Mouse (Mus musculus) kidney, postnatal 25 days (tissue): ENCODE measurements around the gene Mrpl42.
A peak's percentile ranks its signal among the peaks of the same experiment; 100 is the strongest.

Experiments
- DNase-seq, 2 experiments: peaks; one replicate each; pipeline ENCODE4 v3.0.0; 2021; ENCODE audit warnings: mixed read lengths in 2 of 2

Gene Mrpl42

DNA sequence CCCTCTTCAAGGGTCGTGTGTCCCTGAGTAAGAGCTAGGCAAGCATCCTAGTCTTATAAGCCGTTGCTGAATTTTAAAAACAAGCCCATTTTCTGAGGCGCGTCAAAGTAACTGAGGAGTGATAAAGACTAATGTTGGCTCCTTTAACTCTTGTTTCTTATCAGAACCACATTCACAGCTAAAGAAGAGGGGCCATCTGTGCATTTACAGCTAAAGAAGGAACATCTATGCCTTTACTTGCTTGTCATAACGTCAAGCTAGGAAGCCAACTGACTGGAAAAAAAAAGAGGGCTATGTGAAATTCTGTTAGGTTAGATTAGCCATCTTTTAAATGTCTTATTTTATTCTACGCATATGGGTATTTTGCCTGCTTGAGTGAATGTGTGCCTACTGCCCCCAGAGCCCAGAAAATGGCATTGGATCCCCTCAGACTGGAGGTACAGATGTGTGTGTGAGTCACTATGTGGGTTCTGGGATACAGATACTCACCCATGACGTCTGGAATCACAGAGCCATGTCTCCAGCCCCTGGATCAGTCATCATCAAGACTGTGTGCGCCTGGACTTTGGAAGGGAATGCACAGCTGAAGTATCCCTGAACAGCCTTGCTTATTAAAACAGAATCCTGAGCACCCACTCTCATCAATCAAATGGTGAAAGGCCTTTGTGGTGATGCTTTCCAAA lies 44.2 kb downstream of the Mrpl42 start:
- DNase-seq: no peak

DNA sequence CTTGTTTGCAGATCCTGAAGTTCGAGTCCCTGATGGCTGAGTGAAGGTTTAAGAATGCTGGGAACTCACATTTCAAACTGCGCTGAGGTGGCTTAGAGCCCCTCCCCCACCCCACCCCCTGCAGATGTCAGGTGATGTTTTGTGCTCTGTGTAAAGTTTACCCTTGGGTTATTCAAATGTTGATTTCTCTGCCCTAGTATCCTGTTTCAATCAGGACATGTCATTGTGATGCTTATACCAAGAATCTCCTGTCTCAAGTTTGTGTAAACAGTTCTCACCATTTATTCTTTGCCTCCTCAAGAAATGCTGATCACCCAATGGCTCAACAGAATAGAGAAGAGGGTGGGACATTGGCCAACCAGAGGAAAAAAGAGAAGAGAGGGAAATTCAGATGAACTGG lies 45.6 kb downstream of the Mrpl42 start:
- no peak for DNase-seq

DNA sequence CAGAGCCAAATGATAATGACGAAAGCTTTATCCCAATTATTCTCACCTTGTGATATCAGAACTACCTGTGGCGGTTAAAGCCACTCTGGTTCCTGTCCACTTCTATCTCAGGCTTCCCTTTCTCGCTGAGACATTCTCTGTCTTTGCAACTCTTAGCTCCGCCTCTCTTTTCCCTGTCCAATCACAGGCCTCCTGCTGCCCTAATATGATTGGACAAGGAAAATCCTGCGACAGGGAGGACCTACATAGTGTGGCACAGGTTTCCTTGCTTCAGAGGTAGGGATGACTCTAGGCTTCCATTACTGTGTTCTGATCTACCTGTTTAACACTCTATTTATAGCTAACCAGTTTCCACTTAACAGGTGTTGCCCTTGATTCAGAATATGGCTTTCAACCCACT lies 48.5 kb downstream of the Mrpl42 start:
- DNase-seq: no peak

DNA sequence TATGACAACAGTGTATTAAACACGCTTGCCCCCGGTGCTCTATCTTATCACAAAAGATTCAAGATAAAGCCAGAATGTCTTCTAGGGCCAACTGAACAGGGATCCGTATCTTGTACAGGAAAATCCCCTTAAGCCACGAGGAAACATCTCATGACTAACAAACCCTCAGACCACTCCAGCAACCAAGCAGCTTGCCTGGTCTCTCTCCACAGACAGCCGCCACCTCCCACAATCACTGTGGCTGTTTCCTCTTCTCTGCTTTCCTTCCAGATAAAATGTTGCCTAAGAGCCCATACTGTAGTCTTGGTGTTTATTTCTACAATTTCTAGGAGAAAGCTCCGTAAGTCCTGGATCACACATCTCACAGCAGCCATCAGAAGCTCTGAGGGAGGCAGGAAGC lies 52.7 kb downstream of the Mrpl42 start:
- no peak for DNase-seq

DNA sequence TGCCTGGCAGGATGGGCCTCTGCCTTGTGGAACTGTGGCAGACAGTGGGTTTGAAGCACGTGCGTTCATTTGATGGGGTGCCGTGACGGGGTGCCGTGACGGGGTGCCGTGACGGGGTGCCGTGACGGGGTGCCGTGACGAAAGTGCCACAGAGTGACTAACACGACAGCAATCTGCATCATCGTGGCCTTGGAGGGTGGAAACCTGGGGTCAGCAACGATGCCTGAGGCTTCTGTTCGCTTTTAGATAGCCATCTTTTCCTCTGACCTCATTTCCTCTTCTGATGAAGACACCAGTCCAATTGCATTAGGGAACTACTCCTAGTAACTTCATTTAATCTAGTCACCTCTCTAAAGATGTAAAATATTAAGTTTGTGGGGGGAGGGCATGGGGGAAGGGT lies 53.8 kb downstream of the Mrpl42 start:
- no peak for DNase-seq

DNA sequence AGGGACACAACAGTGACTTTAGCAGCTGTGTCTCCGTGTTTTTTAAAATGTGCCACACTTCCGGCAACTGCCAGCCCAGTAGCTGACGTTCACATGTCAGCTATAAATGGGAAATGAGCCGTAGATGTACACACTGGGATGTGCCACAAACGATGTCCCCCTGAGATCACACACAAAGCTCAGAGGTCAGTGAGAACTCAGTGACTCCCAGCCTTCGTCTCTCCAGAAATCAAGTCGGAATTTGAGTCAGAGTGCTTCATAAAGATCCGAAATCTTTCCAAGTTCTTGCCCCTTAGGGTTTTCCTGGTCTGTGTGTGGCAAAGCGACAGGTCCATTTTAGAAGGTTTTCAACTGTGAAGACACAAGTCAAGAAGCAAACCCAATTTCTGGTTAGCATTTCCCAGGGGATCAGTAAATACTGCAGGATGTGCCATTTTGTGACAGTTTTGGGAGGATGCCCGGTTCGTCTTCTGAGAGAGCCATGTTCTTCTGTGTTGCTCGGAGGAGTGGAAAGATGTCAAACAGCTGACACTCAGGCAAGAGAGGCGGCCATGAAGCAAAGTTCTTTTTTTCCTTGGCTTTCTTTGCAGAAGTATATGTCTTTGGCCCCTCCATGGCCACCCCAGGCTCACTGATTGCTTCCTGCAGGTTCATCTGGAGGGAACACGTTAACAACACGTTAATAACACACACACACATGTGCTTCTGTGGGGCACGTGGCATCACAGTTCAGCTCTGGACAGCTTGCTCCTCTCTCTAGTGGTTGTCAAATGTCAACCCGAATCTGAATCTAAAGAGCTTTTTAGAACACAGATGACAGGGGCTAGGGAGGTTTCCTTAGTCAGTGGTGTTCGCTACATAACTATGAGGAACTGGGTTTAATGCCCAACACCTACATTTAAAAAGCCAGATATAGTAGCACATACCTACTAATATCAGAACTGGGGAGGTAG lies 56.4 kb downstream of the Mrpl42 start:
- DNase-seq: peak; percentile 44 to 46

DNA sequence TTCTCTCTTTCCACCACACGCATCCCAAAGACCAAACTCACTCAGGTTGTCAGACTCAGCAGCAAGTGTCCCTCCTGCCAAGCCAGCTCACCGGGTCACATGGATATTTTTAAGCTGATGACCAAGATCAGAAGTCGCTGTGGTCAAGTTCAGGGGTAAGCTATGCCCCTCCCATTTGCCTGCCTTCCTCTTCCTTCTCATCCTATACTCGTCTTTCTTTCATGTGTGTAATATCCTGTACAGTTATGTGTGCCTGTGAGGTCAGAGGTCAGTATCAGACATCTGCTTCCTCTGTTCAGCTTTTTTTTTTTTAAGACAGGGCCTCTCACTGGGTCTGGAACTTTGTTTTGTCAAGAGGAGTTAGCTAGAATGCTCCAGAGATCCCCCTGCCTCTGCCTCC lies 59.4 kb downstream of the Mrpl42 start:
- no peak for DNase-seq

DNA sequence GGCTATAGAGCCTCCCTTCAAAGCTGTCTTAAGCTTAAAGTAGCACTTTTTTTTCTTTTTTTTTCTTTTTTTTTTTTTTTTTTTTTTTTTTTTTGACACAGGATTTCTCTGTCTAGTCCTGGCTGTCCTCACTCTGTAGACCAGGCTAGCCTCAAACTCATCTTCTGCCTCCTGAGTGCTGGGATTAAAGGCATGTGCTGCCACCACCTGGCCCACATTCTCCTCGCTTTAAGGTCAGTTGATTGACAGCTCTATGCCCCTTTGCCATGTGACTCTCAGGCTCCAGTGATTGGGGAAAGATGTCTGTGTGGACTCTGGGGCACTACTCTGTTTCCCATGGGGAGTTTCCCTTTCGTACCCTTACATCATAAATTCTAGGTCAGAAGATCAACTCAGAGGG lies 61.2 kb downstream of the Mrpl42 start:
- DNase-seq: peak in 1 of 2 experiments; percentile 15

DNA sequence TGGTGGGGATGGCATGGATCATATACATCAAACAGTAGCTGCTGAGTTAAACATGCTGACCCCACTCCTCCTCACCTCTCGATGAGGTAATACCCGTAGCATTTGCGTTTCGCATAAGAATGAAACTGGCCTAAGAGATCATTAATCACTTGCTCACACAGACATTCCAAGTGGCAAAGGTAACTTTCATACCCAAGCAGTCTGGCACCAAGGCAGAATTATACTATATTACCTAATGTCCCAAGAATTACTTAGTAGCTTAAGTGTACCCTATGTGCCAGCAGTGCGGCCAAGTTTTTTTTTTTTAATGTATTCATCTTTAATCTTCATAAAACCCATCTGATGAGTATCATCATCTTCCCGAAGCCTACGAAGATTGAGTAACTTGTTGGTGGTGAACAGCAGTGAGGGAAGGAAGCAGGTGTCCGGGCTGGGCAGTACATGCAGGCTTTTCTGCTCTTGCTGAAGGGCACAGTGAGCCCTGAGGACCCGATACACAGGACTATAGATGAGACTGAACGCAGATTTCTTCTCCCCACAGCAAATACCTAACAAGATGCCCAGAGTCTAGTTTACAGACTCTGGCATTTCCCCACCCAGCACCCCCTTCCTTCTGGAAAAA lies 61.9 kb downstream of the Mrpl42 start:
- DNase-seq: no peak

DNA sequence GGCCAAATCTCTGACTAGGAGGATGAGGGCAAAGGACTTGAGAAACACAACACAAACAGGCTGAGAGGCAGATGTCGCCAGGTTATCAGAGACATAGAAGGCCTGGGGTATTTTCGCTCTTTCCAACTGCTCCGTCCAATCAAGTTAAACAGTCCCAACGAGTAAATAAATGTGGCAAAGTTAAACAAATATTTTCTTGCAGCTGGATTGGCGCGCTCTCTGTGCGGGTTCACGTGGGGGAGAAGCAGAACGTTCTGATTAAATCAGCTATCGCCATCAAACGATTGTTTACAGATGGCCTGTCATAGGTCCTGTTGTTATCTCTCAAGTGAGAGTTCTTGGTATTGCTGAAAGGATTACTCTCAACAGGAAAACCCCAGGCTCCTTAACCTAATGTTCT lies 62.8 kb downstream of the Mrpl42 start:
- no peak for DNase-seq
